Mouse (Mus musculus) heart, embryonic 13.5 days (tissue): ENCODE data around the gene Scrt2. TPM values are rescaled to one million over a fixed set of nuclear protein-coding genes. Genes with fewer than 3 reads are reported as not detected.

Experiments used
- ATAC-seq: fragments of 200-750 bp; cut with Nextera tagmentation; 2 replicates; pipeline ENCODE4 v1.8.0; 2017; ENCODE audit warnings: moderate TSS enrichment; ENCODE audit not compliant: insufficient number of reproducible peaks, low FRiP score, low TSS enrichment; ENCODE audit errors: extremely low read depth
- H3K27ac ChIP-seq: fragments of 300-500 bp; sonication (generic); replicated peaks from 2 replicates; pipeline ENCODE4 v1.5.1; 2015; ENCODE audit warnings: moderate library complexity, mild to moderate bottlenecking, inconsistent platforms
- H3K27me3 ChIP-seq: fragments of 300-500 bp; sonication (generic); replicated peaks from 2 replicates; pipeline ENCODE4 v1.6.1; 2015; ENCODE audit warnings: mild to moderate bottlenecking, inconsistent platforms
- H3K36me3 ChIP-seq: fragments of 300-500 bp; sonication (generic); 2 replicates; pipeline ENCODE4 v1.6.1; 2015; ENCODE audit warnings: mild to moderate bottlenecking, inconsistent platforms
- H3K4me1 ChIP-seq: fragments of 300-500 bp; sonication (generic); 2 replicates; pipeline ENCODE4 v1.6.1; 2015; ENCODE audit warnings: inconsistent platforms
- H3K4me2 ChIP-seq: fragments of 300-500 bp; sonication (generic); 2 replicates; pipeline ENCODE4 v1.6.1; 2015; ENCODE audit warnings: inconsistent platforms, mild to moderate bottlenecking, moderate library complexity
- H3K4me3 ChIP-seq: fragments of 300-500 bp; sonication (generic); 2 replicates; pipeline ENCODE4 v1.5.1; 2015; ENCODE audit warnings: moderate library complexity, mild to moderate bottlenecking, inconsistent platforms
- H3K9ac ChIP-seq: fragments of 300-500 bp; sonication (generic); 2 replicates; pipeline ENCODE4 v1.6.1; 2015; ENCODE audit warnings: inconsistent platforms, mild to moderate bottlenecking, moderate library complexity
- H3K9me3 ChIP-seq: fragments of 300-500 bp; sonication (generic); 2 replicates; pipeline ENCODE4 v1.6.1; 2016; ENCODE audit warnings: inconsistent platforms
- WGBS: fragments of 180-500 bp; shearing (Covaris S2); methylation state at CpG from one replicate; pipeline ENCODE4 v1.1.7; 2015; ENCODE audit warnings: mixed read lengths; 5-methylcytosine and 5-hydroxymethylcytosine counted together
- polyA plus RNA-seq: library from polyadenylated mRNA; unstranded; fragments of >200 nt; fragmentation: Nextera tagmentation; extraction: Ambion mirVana; gene quantifications from 2 replicates; pipeline ENCODE4 v1.2.1, GENCODE M21; 2015

Gene Scrt2
- polyA plus RNA-seq, 1 experiment from 2014 or later = not detected

DNA sequence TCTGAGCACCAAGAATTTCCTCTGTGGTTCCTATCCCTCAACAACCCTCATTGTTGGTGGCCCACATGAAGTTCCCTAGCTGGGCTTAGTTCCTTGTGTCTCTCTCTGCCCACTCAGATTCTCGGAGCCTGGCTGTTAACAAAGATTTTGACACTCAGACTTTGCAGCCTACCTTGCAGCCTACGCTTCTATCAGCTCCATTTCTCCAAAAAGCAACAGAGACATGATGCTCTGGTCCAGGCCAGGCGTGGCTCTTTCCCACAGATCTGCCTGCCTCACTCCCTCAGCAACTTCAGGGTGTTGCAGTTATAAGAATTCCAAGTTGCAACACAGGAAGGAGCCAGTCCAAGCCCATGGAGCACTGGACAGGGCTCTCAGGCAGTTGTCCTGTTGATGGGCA, 48.4 kb downstream of the Scrt2 start:
- Histone ChIP-seq H3K4me2 (no peak overlapping the region), H3K27me3 (peaks cover 23% of the 10 kb centered on the region; the same call in 1 of the 2 replicates), H3K27ac (no peak overlapping the region), H3K36me3 (no peaks in the 10 kb centered on the region), H3K9ac (no peak overlapping the region), H3K4me1 (peaks cover 9% of the 10 kb centered on the region), H3K9me3 (no peaks in the 10 kb centered on the region), H3K4me3 (no peak overlapping the region)
- WGBS = 51% methylated on average over 3 of the region's 3 CpGs
- no peak for ATAC-seq

DNA sequence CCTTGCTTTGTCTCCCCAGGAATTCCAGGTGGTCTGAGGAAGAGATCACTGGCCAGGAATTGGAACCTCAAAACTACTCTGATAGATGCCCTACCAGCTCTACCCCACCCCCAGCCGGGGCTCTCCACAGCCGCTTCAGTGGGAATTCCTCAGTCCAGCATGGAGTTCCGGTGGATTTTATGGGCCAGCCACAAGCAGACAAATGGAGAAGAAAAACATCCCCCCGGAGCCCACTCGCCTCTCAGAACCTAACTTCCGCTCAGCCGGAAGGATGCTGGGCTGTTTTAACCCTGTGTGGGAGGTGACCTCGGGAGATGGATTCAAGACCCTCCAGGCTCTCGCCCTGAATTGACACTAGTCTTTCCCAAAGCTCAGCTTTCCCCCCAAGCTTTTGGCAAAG, 50.7 kb downstream of the Scrt2 start:
- Histone ChIP-seq H3K27ac (no peak overlapping the region), H3K4me2 (no peak overlapping the region), H3K27me3 (peaks cover 25% of the 10 kb centered on the region; the same call in 1 of the 2 replicates), H3K4me3 (no peak overlapping the region), H3K36me3 (no peaks in the 10 kb centered on the region), H3K4me1 (peaks cover 9% of the 10 kb centered on the region), H3K9ac (no peak overlapping the region), H3K9me3 (no peaks in the 10 kb centered on the region)
- 38% methylated on average over 9 of the region's 9 CpGs for WGBS
- no peak for ATAC-seq

DNA sequence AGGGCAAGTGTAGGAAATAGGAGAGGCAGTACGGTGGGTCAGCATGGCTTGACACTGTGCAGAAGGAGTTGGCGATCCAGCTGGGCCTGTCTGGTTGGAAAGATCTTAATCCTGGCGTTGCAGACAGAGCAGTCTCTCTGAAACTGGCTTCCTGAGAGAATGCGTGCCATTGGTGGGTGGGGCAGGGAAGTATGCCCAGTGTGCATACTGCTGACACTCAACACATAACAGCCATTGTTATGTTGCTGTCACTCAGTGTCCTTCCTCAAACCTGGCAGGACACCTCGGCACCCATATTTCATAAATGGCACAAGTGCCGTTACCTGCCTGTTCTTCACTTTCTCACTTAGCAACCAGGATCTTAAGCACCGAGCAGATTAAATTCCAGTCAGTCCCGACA, 51.4 kb downstream of the Scrt2 start:
- Histone ChIP-seq H3K27me3 (peaks cover 32% of the 10 kb centered on the region; the same call in 1 of the 2 replicates), H3K9me3 (no peaks in the 10 kb centered on the region), H3K27ac (no peak overlapping the region), H3K4me3 (no peak overlapping the region), H3K9ac (no peak overlapping the region), H3K4me2 (no peak overlapping the region), H3K4me1 (peaks cover 9% of the 10 kb centered on the region), H3K36me3 (no peaks in the 10 kb centered on the region)
- 52% methylated on average over 8 of the region's 8 CpGs for WGBS
- no peak for ATAC-seq

DNA sequence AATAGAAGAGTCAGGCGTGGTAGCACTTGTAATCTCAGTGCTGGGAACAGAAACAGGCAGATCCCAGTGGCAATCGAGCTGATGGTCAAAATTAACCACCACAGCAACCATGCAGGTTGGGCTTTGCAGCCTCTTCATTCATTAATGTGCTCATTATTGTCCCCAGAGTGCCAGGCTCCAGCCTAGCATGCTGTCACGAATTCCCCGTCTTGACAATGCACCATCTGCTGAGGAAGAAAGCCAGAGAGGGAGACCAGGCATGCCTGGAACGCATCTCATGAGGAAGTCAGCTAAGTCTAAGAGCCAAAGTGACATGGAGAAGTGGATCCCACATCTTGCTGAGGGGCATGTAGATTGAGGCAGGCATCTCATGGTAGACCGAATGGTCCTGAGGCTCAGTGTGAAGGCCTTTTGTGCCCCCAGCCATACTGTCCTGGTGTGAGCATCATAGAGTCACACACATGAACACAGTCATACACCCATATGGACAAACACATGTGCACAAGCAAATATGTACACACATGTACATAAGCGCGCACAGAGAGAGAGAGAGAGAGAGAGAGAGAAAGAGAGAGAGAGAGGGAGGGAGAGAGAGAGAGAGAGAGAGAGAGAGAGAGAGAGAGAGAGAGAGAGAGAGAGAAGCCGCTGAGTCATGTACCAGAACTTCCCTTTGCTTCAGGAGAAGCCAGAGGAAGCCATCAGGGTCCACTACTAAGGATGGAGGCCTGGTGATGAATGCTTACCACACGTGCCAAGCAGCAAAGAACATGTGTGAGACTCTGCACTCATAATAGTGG, 58.1 kb downstream of the Scrt2 start:
- no peak overlapping the region for H3K4me3 ChIP-seq
- ATAC-seq = no peak
- H3K9ac ChIP-seq = no peak overlapping the region
- no peak overlapping the region for H3K4me2 ChIP-seq
- H3K27me3 ChIP-seq = peaks cover 61% of the 10 kb centered on the region
- H3K9me3 ChIP-seq = no peaks in the 10 kb centered on the region
- 62% methylated on average over 10 of the region's 10 CpGs for WGBS
- no peaks in the 10 kb centered on the region for H3K36me3 ChIP-seq
- H3K4me1 ChIP-seq = peaks cover 30% of the 10 kb centered on the region
- no peak overlapping the region for H3K27ac ChIP-seq

DNA sequence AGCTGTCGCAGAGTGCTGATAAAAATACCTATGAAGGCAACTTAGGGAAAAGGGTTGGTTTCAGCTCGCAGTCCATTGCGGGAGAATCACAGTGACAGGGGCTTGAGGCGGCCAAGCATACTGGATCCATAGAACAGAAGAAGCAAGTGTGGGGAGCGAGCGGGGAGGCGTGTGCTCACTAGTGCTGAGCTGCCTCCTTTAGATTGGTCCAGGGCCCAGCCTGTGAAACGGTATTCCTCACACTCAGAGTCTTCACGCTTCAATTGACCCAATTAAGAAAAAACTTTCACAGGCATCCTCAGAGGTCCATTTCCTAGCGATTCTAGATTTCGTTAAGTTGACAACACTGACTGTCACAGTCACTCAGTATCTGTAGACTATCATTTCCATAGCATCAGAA, 59.6 kb downstream of the Scrt2 start:
- Histone ChIP-seq H3K27me3 (peaks cover 77% of the 10 kb centered on the region), H3K9me3 (no peaks in the 10 kb centered on the region), H3K36me3 (no peaks in the 10 kb centered on the region)

DNA sequence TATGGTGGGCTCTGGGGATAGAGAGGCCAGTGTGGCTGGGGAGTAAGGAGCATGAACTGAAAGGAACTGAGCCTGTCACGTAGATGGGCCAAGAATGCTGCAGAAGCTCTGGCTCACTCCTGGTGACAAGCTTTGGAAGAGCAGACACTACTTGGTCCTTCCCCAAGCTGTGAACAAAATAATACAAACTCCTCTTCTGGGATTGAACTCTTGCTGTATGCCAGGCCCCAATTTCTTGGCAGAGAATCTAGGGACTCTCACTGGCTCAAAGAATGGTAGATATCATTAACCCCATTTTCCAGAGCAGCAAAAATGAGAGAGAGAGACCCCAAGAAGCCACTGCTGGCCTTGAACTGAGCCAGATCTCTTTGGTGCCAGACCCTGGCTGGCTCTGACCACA, 60.2 kb downstream of the Scrt2 start:
- 0 out of 2 replicates have a peak overlapping the region, but pooled peaks have one; percentile 22 for H3K27ac ChIP-seq
- H3K4me1 ChIP-seq = peaks cover 30% of the 10 kb centered on the region
- H3K9ac ChIP-seq = peak overlapping the region; percentile 51; the same call in 1 of the 2 replicates
- 21% methylated on average over 1 of the region's 1 CpGs for WGBS
- peak overlapping the region; percentile 60 for H3K4me3 ChIP-seq
- ATAC-seq = no peak
- no peaks in the 10 kb centered on the region for H3K9me3 ChIP-seq
- peak overlapping the region; percentile 86 for H3K4me2 ChIP-seq
- H3K27me3 ChIP-seq = peaks cover 82% of the 10 kb centered on the region
- no peaks in the 10 kb centered on the region for H3K36me3 ChIP-seq

More for the DNA sequence above, 59.6 kb downstream of the Scrt2 start:
- Histone ChIP-seq H3K9ac (no peak overlapping the region), H3K27ac (no peak overlapping the region), H3K4me1 (peaks cover 30% of the 10 kb centered on the region), H3K4me2 (no peak overlapping the region), H3K4me3 (no peak overlapping the region)
- no peak for ATAC-seq
- 42% methylated on average over 11 of the region's 11 CpGs for WGBS

DNA sequence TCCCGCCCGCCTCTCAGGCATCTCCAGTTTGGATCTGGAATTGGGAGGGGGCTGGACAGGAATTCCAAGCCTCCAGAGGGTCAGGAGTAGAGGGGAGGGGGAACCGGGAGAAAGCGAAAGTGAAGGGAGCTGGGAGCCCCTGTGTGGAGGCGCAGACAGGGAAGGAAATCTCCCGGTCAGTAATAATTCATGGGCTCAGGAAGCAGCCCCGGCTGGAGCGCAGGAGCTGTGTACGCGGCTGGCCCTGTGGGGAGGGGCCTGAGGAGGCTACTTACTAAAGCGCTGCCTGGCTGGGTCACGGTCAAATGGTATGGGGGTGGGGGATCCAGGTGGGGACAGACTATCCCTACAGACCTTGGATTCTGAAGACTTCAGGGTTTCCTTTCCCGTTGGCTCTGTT, 60.7 kb downstream of the Scrt2 start:
- no peak overlapping the region for H3K27ac ChIP-seq
- H3K9ac ChIP-seq = peak overlapping the region; percentile 51
- H3K4me3 ChIP-seq = peak overlapping the region; percentile 60
- H3K27me3 ChIP-seq = peaks cover 85% of the 10 kb centered on the region
- peak overlapping the region; percentile 86 for H3K4me2 ChIP-seq
- WGBS = 3% methylated on average over 13 of the region's 13 CpGs
- H3K4me1 ChIP-seq = peaks cover 30% of the 10 kb centered on the region
- H3K36me3 ChIP-seq = no peaks in the 10 kb centered on the region
- no peaks in the 10 kb centered on the region for H3K9me3 ChIP-seq
- no peak for ATAC-seq

DNA sequence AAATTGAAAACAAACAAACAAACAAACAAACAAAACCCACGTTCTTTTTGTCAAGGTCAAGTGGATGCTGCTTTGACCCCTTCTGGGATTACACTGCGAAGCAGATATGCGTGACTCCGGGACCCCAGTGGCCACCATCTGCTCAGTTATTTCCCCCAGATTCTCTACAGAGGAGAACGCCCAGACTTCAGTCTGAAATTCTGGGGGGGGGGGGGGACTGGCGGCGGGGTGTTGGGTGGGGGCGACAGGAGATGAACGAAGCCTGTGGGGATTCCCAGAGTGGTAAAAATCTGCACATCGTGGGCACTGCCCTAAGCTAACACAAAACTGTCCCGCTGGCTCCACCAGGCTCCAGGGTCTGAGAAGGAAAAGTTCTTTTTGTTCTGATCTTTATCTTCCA, 61.2 kb downstream of the Scrt2 start:
- Histone ChIP-seq H3K4me2 (peak overlapping the region; percentile 86), H3K36me3 (no peaks in the 10 kb centered on the region), H3K4me3 (peak overlapping the region; percentile 60), H3K9me3 (no peaks in the 10 kb centered on the region), H3K27me3 (peaks cover 85% of the 10 kb centered on the region), H3K4me1 (peaks cover 30% of the 10 kb centered on the region), H3K9ac (peak overlapping the region; percentile 51; the same call in 1 of the 2 replicates), H3K27ac (no peak overlapping the region)
- ATAC-seq = no peak
- WGBS = 4% methylated on average over 11 of the region's 11 CpGs

DNA sequence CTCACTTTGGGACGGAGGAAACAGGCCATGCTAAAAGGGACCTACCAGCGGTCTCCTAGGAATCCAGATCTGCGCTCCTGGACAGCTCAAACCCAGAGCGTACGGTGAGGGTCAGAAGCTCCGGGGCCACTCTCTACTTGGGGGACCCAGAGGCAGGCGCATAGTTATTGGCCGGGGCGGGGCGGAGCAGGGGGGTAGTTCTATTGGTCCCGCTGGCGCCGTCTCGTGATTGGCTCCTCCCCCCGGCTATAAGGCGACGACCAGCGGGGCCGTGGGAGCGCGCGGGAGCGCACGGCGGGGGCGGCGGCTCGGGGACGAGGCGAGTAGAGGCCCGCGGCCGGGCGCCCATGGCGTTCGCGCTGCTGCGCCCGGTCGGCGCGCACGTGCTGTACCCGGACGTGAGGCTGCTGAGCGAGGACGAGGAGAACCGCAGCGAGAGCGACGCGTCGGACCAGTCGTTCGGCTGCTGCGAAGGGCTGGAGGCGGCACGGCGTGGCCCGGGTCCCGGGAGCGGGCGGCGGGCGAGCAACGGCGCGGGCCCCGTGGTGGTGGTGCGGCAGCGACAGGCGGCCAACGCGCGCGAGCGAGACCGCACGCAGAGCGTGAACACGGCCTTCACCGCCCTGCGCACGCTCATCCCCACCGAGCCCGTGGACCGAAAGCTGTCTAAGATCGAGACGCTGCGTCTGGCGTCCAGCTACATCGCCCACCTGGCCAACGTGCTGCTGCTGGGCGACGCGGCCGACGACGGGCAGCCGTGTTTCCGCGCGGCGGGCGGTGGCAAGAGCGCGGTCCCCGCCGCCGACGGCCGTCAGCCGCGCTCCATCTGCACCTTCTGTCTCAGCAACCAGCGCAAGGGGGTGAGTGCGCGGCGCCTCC, 62.2 kb downstream of the Scrt2 start, which contains the start of gene Tcf15:
Gene Tcf15, plus strand, starts transcription at position 283 of the 879 bp plus-strand sequence.
- Histone ChIP-seq H3K36me3 (no peaks in the 10 kb centered on the region), H3K27ac (no peak within 1 kb of the TSS), H3K9ac (peak within 1 kb of the TSS; percentile 78), H3K27me3 (peaks cover 86% of the 10 kb centered on the region), H3K4me1 (peaks cover 30% of the 10 kb centered on the region), H3K4me2 (peak within 1 kb of the TSS; percentile 86), H3K9me3 (no peaks in the 10 kb centered on the region), H3K4me3 (peak within 1 kb of the TSS; percentile 60)
- WGBS = under 1% methylated on average over 107 of the region's 118 CpGs
- ATAC-seq = peak; percentile 26; the same call in 1 of the 2 replicates

DNA sequence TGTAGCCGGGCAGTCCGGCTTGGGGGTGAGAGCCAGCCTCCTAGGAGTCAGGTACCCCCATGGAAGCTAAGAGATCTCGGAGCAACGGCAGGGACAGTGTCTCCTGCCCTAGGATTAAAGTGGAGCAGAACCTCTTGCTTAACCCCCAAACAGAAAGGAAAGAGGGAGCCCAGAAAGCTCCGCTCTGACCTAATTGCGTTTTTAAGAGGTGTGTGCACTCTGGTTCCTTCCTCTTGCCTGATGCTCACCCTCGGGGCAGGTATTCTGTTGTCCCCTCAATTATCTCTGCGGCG, 62.8 kb downstream of the Scrt2 start:
- WGBS = 17% methylated on average over 9 of the region's 9 CpGs
- Histone ChIP-seq H3K9ac (peak overlapping the region; percentile 78), H3K4me1 (peaks cover 30% of the 10 kb centered on the region), H3K9me3 (no peaks in the 10 kb centered on the region), H3K27ac (no peak overlapping the region), H3K4me2 (peak overlapping the region; percentile 86), H3K4me3 (peak overlapping the region; percentile 60), H3K36me3 (no peaks in the 10 kb centered on the region), H3K27me3 (peaks cover 84% of the 10 kb centered on the region)
- ATAC-seq = no peak

DNA sequence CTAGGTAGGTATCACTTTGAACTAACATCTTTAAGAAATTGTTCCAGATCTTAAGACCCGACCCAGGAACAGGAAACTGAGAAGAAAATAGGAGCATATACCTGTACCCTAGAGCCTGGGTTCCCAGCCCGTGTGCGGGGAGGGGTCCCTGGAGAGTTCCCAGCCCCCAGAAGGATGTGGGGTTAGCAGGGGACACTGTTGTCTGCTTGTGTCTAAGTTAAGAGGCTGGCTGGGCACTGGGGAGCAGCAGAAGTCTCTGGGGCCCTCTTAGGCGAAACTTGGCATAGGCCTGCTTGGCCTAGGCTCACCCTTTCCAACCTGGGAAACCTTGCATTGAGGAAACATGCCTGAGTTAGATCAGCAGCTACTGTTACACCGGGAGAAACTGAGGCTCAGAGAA, 63.2 kb downstream of the Scrt2 start:
- H3K9ac ChIP-seq = 0 out of 2 replicates have a peak overlapping the region, but pooled peaks have one; percentile 4
- no peaks in the 10 kb centered on the region for H3K9me3 ChIP-seq
- peaks cover 30% of the 10 kb centered on the region for H3K4me1 ChIP-seq
- WGBS = 59% methylated on average over 5 of the region's 5 CpGs
- no peak overlapping the region for H3K27ac ChIP-seq
- peak overlapping the region; percentile 60 for H3K4me3 ChIP-seq
- H3K27me3 ChIP-seq = peaks cover 81% of the 10 kb centered on the region
- ATAC-seq = no peak
- peak overlapping the region; percentile 86 for H3K4me2 ChIP-seq
- no peaks in the 10 kb centered on the region for H3K36me3 ChIP-seq
